Mouse (Mus musculus): ENCODE data around the gene Atp4b. TPM values are rescaled to one million over a fixed set of nuclear protein-coding genes. Genes with fewer than 3 reads are reported as not detected.

The Atp4b gene
- not detected in 2 replicates for polyA plus RNA-seq (2015; fragmentation: Nextera tagmentation; extraction: Ambion mirVana)

GRCm38 (mm10) chr8:13396725-13397124 lies at the start of gene Atp4b:
TSS of gene Atp4b (minus strand) at chr8:13396825.
- no peak for ATAC-seq (replicated peaks; ENCODE audit: extremely low read depth, insufficient read depth, low FRiP score)
- Histone ChIP-seq H3K9me3 (replicated peaks; ENCODE audit: control insufficient read depth, low read length) (no peaks in the 10 kb centered on the region), H3K27me3 (ENCODE audit: control insufficient read depth, insufficient read depth, low read length) (no peaks in the 10 kb centered on the region), H3K27ac (ENCODE audit: low read length) (no peak within 1 kb of the TSS), H3K36me3 (ENCODE audit: control insufficient read depth, insufficient read depth) (no peaks in the 10 kb centered on the region), H3K4me1 (ENCODE audit: control insufficient read depth, insufficient read depth, low read length) (no peaks in the 10 kb centered on the region), H3K9ac (ENCODE audit: low read length) (no peak within 1 kb of the TSS), H3K4me3 (ENCODE audit: low read length) (no peak within 1 kb of the TSS), H3K4me2 (ENCODE audit: low read depth, low read length) (no peak within 1 kb of the TSS)
- 72% methylated on average over 5 of the region's 5 CpGs for WGBS

GRCm38 (mm10) chr8:13442152-13442551 lies 45.5 kb upstream of the Atp4b start:
- 78% methylated on average over 2 of the region's 2 CpGs for WGBS
- Histone ChIP-seq H3K27ac (ENCODE audit: low read length) (no peak overlapping the region), H3K4me3 (ENCODE audit: low read length) (no peak overlapping the region), H3K4me2 (ENCODE audit: low read depth, low read length) (no peak overlapping the region), H3K9ac (ENCODE audit: low read length) (no peak overlapping the region), H3K27me3 (ENCODE audit: control insufficient read depth, insufficient read depth, low read length) (no peaks in the 10 kb centered on the region; the same call in none of the 2 replicates), H3K9me3 (replicated peaks; ENCODE audit: control insufficient read depth, low read length) (no peaks in the 10 kb centered on the region), H3K36me3 (ENCODE audit: control insufficient read depth, insufficient read depth) (no peaks in the 10 kb centered on the region), H3K4me1 (ENCODE audit: control insufficient read depth, insufficient read depth, low read length) (no peaks in the 10 kb centered on the region)
- no peak for ATAC-seq (replicated peaks; ENCODE audit: extremely low read depth, insufficient read depth, low FRiP score)

- 60% methylated on average over 2 of the region's 2 CpGs for WGBS
- Histone ChIP-seq H3K36me3 (ENCODE audit: control insufficient read depth, insufficient read depth) (no peaks in the 10 kb centered on the region), H3K9ac (ENCODE audit: low read length) (no peak overlapping the region), H3K27me3 (ENCODE audit: control insufficient read depth, insufficient read depth, low read length) (peaks cover 25% of the 10 kb centered on the region), H3K9me3 (replicated peaks; ENCODE audit: control insufficient read depth, low read length) (no peaks in the 10 kb centered on the region), H3K4me3 (ENCODE audit: low read length) (no peak overlapping the region), H3K27ac (ENCODE audit: low read length) (no peak overlapping the region), H3K4me1 (ENCODE audit: control insufficient read depth, insufficient read depth, low read length) (no peaks in the 10 kb centered on the region), H3K4me2 (ENCODE audit: low read depth, low read length) (no peak overlapping the region)
- ATAC-seq (replicated peaks; ENCODE audit: extremely low read depth, insufficient read depth, low FRiP score), result no peak
Measured at GRCm38 (mm10) chr8:13437531-13437930, 40.9 kb upstream of the Atp4b start.

GRCm38 (mm10) chr8:13436052-13436451 lies 39.4 kb upstream of the Atp4b start:
- Histone ChIP-seq H3K4me3 (ENCODE audit: low read length) (no peak overlapping the region), H3K36me3 (ENCODE audit: control insufficient read depth, insufficient read depth) (no peaks in the 10 kb centered on the region), H3K4me1 (ENCODE audit: control insufficient read depth, insufficient read depth, low read length) (no peaks in the 10 kb centered on the region), H3K9me3 (replicated peaks; ENCODE audit: control insufficient read depth, low read length) (no peaks in the 10 kb centered on the region), H3K27me3 (ENCODE audit: control insufficient read depth, insufficient read depth, low read length) (peaks cover 25% of the 10 kb centered on the region), H3K9ac (ENCODE audit: low read length) (no peak overlapping the region), H3K27ac (ENCODE audit: low read length) (no peak overlapping the region), H3K4me2 (ENCODE audit: low read depth, low read length) (peak overlapping the region; percentile 31)
- no peak for ATAC-seq (replicated peaks; ENCODE audit: extremely low read depth, insufficient read depth, low FRiP score)
- WGBS, result 10% methylated on average over 8 of the region's 8 CpGs

GRCm38 (mm10) chr8:13434889-13435288 lies 38.3 kb upstream of the Atp4b start, which contains the start of gene Tmem255b:
TSS of gene Tmem255b (plus strand) at chr8:13435189.
- Histone ChIP-seq H3K27me3 (ENCODE audit: control insufficient read depth, insufficient read depth, low read length) (peaks cover 25% of the 10 kb centered on the region), H3K27ac (ENCODE audit: low read length) (no peak within 1 kb of the TSS), H3K4me3 (ENCODE audit: low read length) (peak within 1 kb of the TSS; percentile 23), H3K9ac (ENCODE audit: low read length) (no peak within 1 kb of the TSS), H3K4me2 (ENCODE audit: low read depth, low read length) (peak within 1 kb of the TSS; percentile 31), H3K4me1 (ENCODE audit: control insufficient read depth, insufficient read depth, low read length) (no peaks in the 10 kb centered on the region), H3K36me3 (ENCODE audit: control insufficient read depth, insufficient read depth) (no peaks in the 10 kb centered on the region), H3K9me3 (replicated peaks; ENCODE audit: control insufficient read depth, low read length) (no peaks in the 10 kb centered on the region)
- WGBS, result 25% methylated on average over 10 of the region's 10 CpGs
- ATAC-seq (replicated peaks; ENCODE audit: extremely low read depth, insufficient read depth, low FRiP score), result no peak

GRCm38 (mm10) chr8:13433130-13433529 lies 36.5 kb upstream of the Atp4b start:
- peaks cover 25% of the 10 kb centered on the region for H3K27me3 ChIP-seq (ENCODE audit: control insufficient read depth, insufficient read depth, low read length)
- H3K9me3 ChIP-seq (replicated peaks; ENCODE audit: control insufficient read depth, low read length), result no peaks in the 10 kb centered on the region
- WGBS, result 68% methylated on average over 5 of the region's 5 CpGs
- no peak overlapping the region for H3K27ac ChIP-seq (ENCODE audit: low read length)
- H3K4me2 ChIP-seq (ENCODE audit: low read depth, low read length), result no peak overlapping the region
- no peak for ATAC-seq (replicated peaks; ENCODE audit: extremely low read depth, insufficient read depth, low FRiP score)
- H3K9ac ChIP-seq (ENCODE audit: low read length), result no peak overlapping the region
- no peak overlapping the region for H3K4me3 ChIP-seq (ENCODE audit: low read length)
- H3K4me1 ChIP-seq (ENCODE audit: control insufficient read depth, insufficient read depth, low read length), result no peaks in the 10 kb centered on the region
- no peaks in the 10 kb centered on the region for H3K36me3 ChIP-seq (ENCODE audit: control insufficient read depth, insufficient read depth)

- H3K4me1 ChIP-seq (ENCODE audit: control insufficient read depth, insufficient read depth, low read length), result no peaks in the 10 kb centered on the region
- no peaks in the 10 kb centered on the region for H3K9me3 ChIP-seq (replicated peaks; ENCODE audit: control insufficient read depth, low read length)
- no peak overlapping the region for H3K27ac ChIP-seq (ENCODE audit: low read length)
- no peak for ATAC-seq (replicated peaks; ENCODE audit: extremely low read depth, insufficient read depth, low FRiP score)
- no peak overlapping the region for H3K9ac ChIP-seq (ENCODE audit: low read length)
- H3K4me2 ChIP-seq (ENCODE audit: low read depth, low read length), result no peak overlapping the region
- no peak overlapping the region for H3K4me3 ChIP-seq (ENCODE audit: low read length)
- H3K36me3 ChIP-seq (ENCODE audit: control insufficient read depth, insufficient read depth), result no peaks in the 10 kb centered on the region
- H3K27me3 ChIP-seq (ENCODE audit: control insufficient read depth, insufficient read depth, low read length), result peaks cover 15% of the 10 kb centered on the region
Measured at GRCm38 (mm10) chr8:13430866-13431265, 34.2 kb upstream of the Atp4b start.

- Histone ChIP-seq H3K4me2 (ENCODE audit: low read depth, low read length) (no peak overlapping the region), H3K4me1 (ENCODE audit: control insufficient read depth, insufficient read depth, low read length) (no peaks in the 10 kb centered on the region), H3K9ac (ENCODE audit: low read length) (no peak overlapping the region), H3K36me3 (ENCODE audit: control insufficient read depth, insufficient read depth) (no peaks in the 10 kb centered on the region), H3K27me3 (ENCODE audit: control insufficient read depth, insufficient read depth, low read length) (peaks cover 12% of the 10 kb centered on the region), H3K4me3 (ENCODE audit: low read length) (no peak overlapping the region), H3K9me3 (replicated peaks; ENCODE audit: control insufficient read depth, low read length) (no peaks in the 10 kb centered on the region), H3K27ac (ENCODE audit: low read length) (no peak overlapping the region)
- WGBS, result 71% methylated on average over 7 of the region's 7 CpGs
- ATAC-seq (replicated peaks; ENCODE audit: extremely low read depth, insufficient read depth, low FRiP score), result no peak
Measured at GRCm38 (mm10) chr8:13430412-13430811, 33.8 kb upstream of the Atp4b start.

- Histone ChIP-seq H3K4me1 (ENCODE audit: control insufficient read depth, insufficient read depth, low read length) (no peaks in the 10 kb centered on the region), H3K4me2 (ENCODE audit: low read depth, low read length) (no peak overlapping the region), H3K36me3 (ENCODE audit: control insufficient read depth, insufficient read depth) (no peaks in the 10 kb centered on the region), H3K4me3 (ENCODE audit: low read length) (no peak overlapping the region), H3K27ac (ENCODE audit: low read length) (no peak overlapping the region), H3K9ac (ENCODE audit: low read length) (no peak overlapping the region), H3K27me3 (ENCODE audit: control insufficient read depth, insufficient read depth, low read length) (no peaks in the 10 kb centered on the region), H3K9me3 (replicated peaks; ENCODE audit: control insufficient read depth, low read length) (no peaks in the 10 kb centered on the region)
- 70% methylated on average over 9 of the region's 9 CpGs for WGBS
- peak; percentile 53; the same call in 1 of the 2 replicates for ATAC-seq (replicated peaks; ENCODE audit: extremely low read depth, insufficient read depth, low FRiP score)
Measured at GRCm38 (mm10) chr8:13428156-13428555, 31.5 kb upstream of the Atp4b start.

All from heart, embryonic 16.5 days (tissue).